Mouse (Mus musculus): ENCODE results near the gene Erc2. TPM values are rescaled to one million over a fixed set of nuclear protein-coding genes. Genes with fewer than 3 reads are reported as not detected.

Erc2 gene
- polyA plus RNA-seq, 2 experiments = 0.52 to 0.99 TPM

DNA sequence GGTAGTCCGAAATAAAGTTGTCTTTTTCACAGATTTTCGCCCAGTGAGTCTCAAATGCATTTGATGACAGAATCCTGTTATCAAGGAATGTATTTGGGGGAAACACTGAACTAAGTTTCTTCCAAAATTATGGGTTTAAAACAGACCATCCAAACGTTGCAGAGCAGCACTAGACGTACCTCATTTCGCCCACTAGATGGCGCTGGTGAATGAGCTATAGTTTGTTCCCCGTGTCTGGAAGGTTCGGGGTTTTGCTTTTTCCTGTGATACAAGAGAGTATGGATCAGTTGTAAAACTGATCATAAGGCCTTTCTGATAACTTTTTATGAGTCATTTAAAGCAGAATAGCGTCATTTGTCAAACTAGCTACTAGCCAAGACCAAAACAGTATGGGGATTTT lies 185.9 kb downstream of the Erc2 start:
- peak; percentile 79 for TF ChIP-seq CTCF (IDR thresholded peaks at IDR 0.05; ENCODE audit: low read depth)
- no peak for TF ChIP-seq EP300 (IDR thresholded peaks at IDR 0.05; ENCODE audit: low read depth)
- peak in 2 of 3 experiments; percentile 1 to 10 for DNase-seq (ENCODE audit: low read depth in 3 of 3, low spot score in 3 of 3)
- Histone ChIP-seq H3K9ac (replicated peaks) (no peak overlapping the region), H3K9me3 (ENCODE audit: control insufficient read depth, low read length) (no peaks in the 10 kb centered on the region), H3K27ac (no peak overlapping the region), H3K4me3 (ENCODE audit: insufficient read depth in 1 of 2, low read depth in 2 of 2, low read length in 2 of 2) (no peak overlapping the region), H3K4me2 (ENCODE audit: low read depth) (no peak overlapping the region), H3K4me1 (replicated peaks; ENCODE audit: control insufficient read depth in 2 of 2, insufficient read depth in 2 of 2, low read length in 1 of 2) (no peaks in the 10 kb centered on the region), H3K27me3 (ENCODE audit: control insufficient read depth, insufficient read depth, low read length) (no peaks in the 10 kb centered on the region), H3K36me3 (replicated peaks; ENCODE audit: control insufficient read depth, insufficient read depth, low read depth) (no peaks in the 10 kb centered on the region)
- WGBS (ENCODE audit: insufficient replicate concordance) = 3% methylated on average over 9 of the region's 9 CpGs
- ATAC-seq (ENCODE audit: insufficient read depth) = no peak

- 49% methylated on average over 10 of the region's 10 CpGs for WGBS (ENCODE audit: insufficient replicate concordance)
- H3K27me3 ChIP-seq (ENCODE audit: control insufficient read depth, insufficient read depth, low read length) = no peaks in the 10 kb centered on the region
- ATAC-seq (ENCODE audit: insufficient read depth) = no peak
These were observed 186.4 kb downstream of the Erc2 start for GRCm38 (mm10) chr14:27808523-27809114.

GRCm38 (mm10) chr14:27810790-27811189 lies 188.6 kb downstream of the Erc2 start:
- H3K27me3 ChIP-seq (ENCODE audit: control insufficient read depth, insufficient read depth, low read length) = no peaks in the 10 kb centered on the region
- DNase-seq (ENCODE audit: low read depth in 3 of 3, low spot score in 3 of 3) = no peak
- H3K4me2 ChIP-seq (ENCODE audit: low read depth) = no peak overlapping the region
- no peak overlapping the region for H3K4me3 ChIP-seq (ENCODE audit: insufficient read depth in 1 of 2, low read depth in 2 of 2, low read length in 2 of 2)
- TF ChIP-seq CTCF (IDR thresholded peaks at IDR 0.05; ENCODE audit: low read depth) (no peak), EP300 (IDR thresholded peaks at IDR 0.05; ENCODE audit: low read depth) (no peak)
- H3K27ac ChIP-seq = no peak overlapping the region
- ATAC-seq (ENCODE audit: insufficient read depth) = no peak
- no peaks in the 10 kb centered on the region for H3K4me1 ChIP-seq (replicated peaks; ENCODE audit: control insufficient read depth in 2 of 2, insufficient read depth in 2 of 2, low read length in 1 of 2)
- H3K9ac ChIP-seq (replicated peaks) = no peak overlapping the region
- no peaks in the 10 kb centered on the region for H3K36me3 ChIP-seq (replicated peaks; ENCODE audit: control insufficient read depth, insufficient read depth, low read depth)
- 18% methylated on average over 7 of the region's 7 CpGs for WGBS (ENCODE audit: insufficient replicate concordance)
- H3K9me3 ChIP-seq (ENCODE audit: control insufficient read depth, low read length) = no peaks in the 10 kb centered on the region

More at GRCm38 (mm10) chr14:27808523-27809114, 186.4 kb downstream of the Erc2 start:
- Histone ChIP-seq H3K4me3 (ENCODE audit: insufficient read depth in 1 of 2, low read depth in 2 of 2, low read length in 2 of 2) (no peak overlapping the region), H3K36me3 (replicated peaks; ENCODE audit: control insufficient read depth, insufficient read depth, low read depth) (no peaks in the 10 kb centered on the region), H3K27ac (no peak overlapping the region), H3K4me2 (ENCODE audit: low read depth) (no peak overlapping the region), H3K4me1 (replicated peaks; ENCODE audit: control insufficient read depth in 2 of 2, insufficient read depth in 2 of 2, low read length in 1 of 2) (no peaks in the 10 kb centered on the region), H3K9ac (replicated peaks) (no peak overlapping the region), H3K9me3 (ENCODE audit: control insufficient read depth, low read length) (no peaks in the 10 kb centered on the region)
- no peak for TF ChIP-seq EP300 (IDR thresholded peaks at IDR 0.05; ENCODE audit: low read depth)
- TF ChIP-seq CTCF (IDR thresholded peaks at IDR 0.05; ENCODE audit: low read depth) = no peak
- no peak for DNase-seq (ENCODE audit: low read depth in 3 of 3, low spot score in 3 of 3)

GRCm38 (mm10) chr14:27811649-27812048 lies 189.4 kb downstream of the Erc2 start:
- ATAC-seq (ENCODE audit: insufficient read depth) (no peak), DNase-seq (ENCODE audit: low read depth in 3 of 3, low spot score in 3 of 3) (no peak)
- H3K4me3 ChIP-seq (ENCODE audit: insufficient read depth in 1 of 2, low read depth in 2 of 2, low read length in 2 of 2) = no peak overlapping the region
- no peaks in the 10 kb centered on the region for H3K9me3 ChIP-seq (ENCODE audit: control insufficient read depth, low read length)
- no peaks in the 10 kb centered on the region for H3K27me3 ChIP-seq (ENCODE audit: control insufficient read depth, insufficient read depth, low read length)
- 69% methylated on average over 3 of the region's 3 CpGs for WGBS (ENCODE audit: insufficient replicate concordance)
- H3K27ac ChIP-seq = no peak overlapping the region
- H3K4me1 ChIP-seq (replicated peaks; ENCODE audit: control insufficient read depth in 2 of 2, insufficient read depth in 2 of 2, low read length in 1 of 2) = no peaks in the 10 kb centered on the region
- no peak overlapping the region for H3K4me2 ChIP-seq (ENCODE audit: low read depth)
- H3K9ac ChIP-seq (replicated peaks) = no peak overlapping the region
- H3K36me3 ChIP-seq (replicated peaks; ENCODE audit: control insufficient read depth, insufficient read depth, low read depth) = no peaks in the 10 kb centered on the region
- TF ChIP-seq EP300 (IDR thresholded peaks at IDR 0.05; ENCODE audit: low read depth) (no peak), CTCF (IDR thresholded peaks at IDR 0.05; ENCODE audit: low read depth) (no peak)

DNA sequence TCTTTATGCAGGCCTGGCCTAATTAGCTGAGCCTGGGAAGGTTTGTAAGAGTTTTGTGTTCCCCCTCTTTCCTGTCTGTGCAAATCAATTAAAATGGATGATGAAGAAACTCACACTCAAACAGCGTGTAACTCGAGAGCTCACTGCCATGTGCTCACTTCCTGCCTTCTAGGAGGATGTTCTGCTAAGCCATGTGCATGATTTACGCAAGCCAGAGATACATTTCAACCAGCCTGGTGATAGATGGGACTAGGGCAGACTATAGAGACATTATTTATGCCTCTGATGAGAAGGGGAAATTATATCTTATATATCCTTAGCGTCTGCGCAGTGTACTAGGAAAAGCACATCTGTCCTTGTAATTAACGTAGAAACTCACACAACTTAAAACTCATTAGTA lies 193.5 kb downstream of the Erc2 start:
- ATAC-seq (ENCODE audit: insufficient read depth) = no peak
- 64% methylated on average over 6 of the region's 6 CpGs for WGBS (ENCODE audit: insufficient replicate concordance)

More for the DNA sequence above, 193.5 kb downstream of the Erc2 start:
- no peak overlapping the region for H3K9ac ChIP-seq (replicated peaks)
- no peak overlapping the region for H3K4me2 ChIP-seq (ENCODE audit: low read depth)
- H3K4me1 ChIP-seq (replicated peaks; ENCODE audit: control insufficient read depth in 2 of 2, insufficient read depth in 2 of 2, low read length in 1 of 2) = no peaks in the 10 kb centered on the region
- H3K27ac ChIP-seq = no peak overlapping the region
- DNase-seq (ENCODE audit: low read depth in 3 of 3, low spot score in 3 of 3) = no peak
- no peaks in the 10 kb centered on the region for H3K9me3 ChIP-seq (ENCODE audit: control insufficient read depth, low read length)
- TF ChIP-seq EP300 (IDR thresholded peaks at IDR 0.05; ENCODE audit: low read depth) (no peak), CTCF (IDR thresholded peaks at IDR 0.05; ENCODE audit: low read depth) (no peak)
- no peak overlapping the region for H3K4me3 ChIP-seq (ENCODE audit: insufficient read depth in 1 of 2, low read depth in 2 of 2, low read length in 2 of 2)
- H3K27me3 ChIP-seq (ENCODE audit: control insufficient read depth, insufficient read depth, low read length) = no peaks in the 10 kb centered on the region
- no peaks in the 10 kb centered on the region for H3K36me3 ChIP-seq (replicated peaks; ENCODE audit: control insufficient read depth, insufficient read depth, low read depth)

Measured in liver, embryonic 14.5 days (tissue).